Mouse (Mus musculus) MEL (cell line): ENCODE results near the gene Zfp146. TPM values are rescaled to one million over a fixed set of nuclear protein-coding genes. Genes with fewer than 3 reads are reported as not detected.
A peak's percentile ranks its signal among the peaks of the same experiment; 100 is the strongest.

Source experiments
- DNase-seq: peaks from one replicate; pipeline ENCODE4 v3.0.0; 2011; ENCODE audit warnings: low read depth, low spot score
- H3K27ac ChIP-seq: 2 replicates; pipeline ENCODE4 v1.5.1; 2012; ENCODE audit warnings: low read depth, mild to moderate bottlenecking, control low read depth, low read length, moderate library complexity; ENCODE audit not compliant: control insufficient read depth
- H3K27me3 ChIP-seq, 2 experiments: fragments of 150-350 bp in 1 of 2; sonication (generic) in 1 of 2; 2 replicates each; pipeline ENCODE4 v1.6.1; 2012; ENCODE audit warnings: low read length in 2 of 2, mild to moderate bottlenecking in 2 of 2, improper control_type of control experiment in 1 of 2, moderate library complexity in 1 of 2; ENCODE audit not compliant: insufficient read depth in 2 of 2, control insufficient read depth in 1 of 2
- H3K36me3 ChIP-seq, 2 experiments: 2 replicates each; pipeline ENCODE4 v1.6.1; 2012 to 2014; ENCODE audit warnings: low read length in 2 of 2, improper control_type of control experiment in 1 of 2, inconsistent platforms in 1 of 2, mild to moderate bottlenecking in 1 of 2; ENCODE audit not compliant: insufficient read depth in 2 of 2, control insufficient read depth in 1 of 2
- H3K4me1 ChIP-seq, 2 experiments: fragments of 150-350 bp in 1 of 2; sonication (generic) in 1 of 2; 2 replicates each; pipeline ENCODE4 v1.6.1; 2012; ENCODE audit warnings: low read length in 2 of 2, improper control_type of control experiment in 1 of 2, mild to moderate bottlenecking in 1 of 2; ENCODE audit not compliant: insufficient read depth in 2 of 2, control insufficient read depth in 1 of 2
- H3K4me3 ChIP-seq, 2 experiments: fragments of 150-350 bp in 1 of 2; sonication (generic) in 1 of 2; 2 replicates each; pipeline ENCODE4 v1.5.1; 2012; ENCODE audit warnings: low read depth in 2 of 2, low read length in 2 of 2, mild to moderate bottlenecking in 2 of 2, moderate library complexity in 2 of 2, control low read depth in 1 of 2, improper control_type of control experiment in 1 of 2; ENCODE audit not compliant: control insufficient read depth in 1 of 2, insufficient read depth in 1 of 2
- H3K79me2 ChIP-seq: 2 replicates; pipeline ENCODE4 v1.6.1; 2012; ENCODE audit warnings: mild to moderate bottlenecking, low read length, moderate library complexity; ENCODE audit not compliant: control insufficient read depth, poor library complexity, insufficient read depth
- H3K9ac ChIP-seq: 2 replicates; pipeline ENCODE4 v1.6.1; 2012; ENCODE audit warnings: low read depth, mild to moderate bottlenecking, control low read depth, low read length, moderate library complexity; ENCODE audit not compliant: control insufficient read depth, poor library complexity, severe bottlenecking
- H3K9me3 ChIP-seq: fragments of 150-350 bp; sonication (generic); replicated peaks from 2 replicates; pipeline ENCODE4 v1.6.1; 2012; ENCODE audit warnings: mild to moderate bottlenecking, low read length, improper control_type of control experiment, moderate library complexity; ENCODE audit not compliant: insufficient read depth
- BHLHE40 ChIP-seq: IDR thresholded peaks from 2 replicates; pipeline ENCODE4 v1.6.1; 2012; ENCODE audit warnings: low read depth, mild to moderate bottlenecking, inconsistent platforms, low read length, improper control_type of control experiment, borderline replicate concordance
- CTCF ChIP-seq, 3 experiments: IDR thresholded peaks in 2 of 3; conservative IDR thresholded peaks in 1 of 3; 2 replicates each; pipeline ENCODE4 v1.5.1; 2011 to 2012; ENCODE audit warnings: low read length in 3 of 3, low read depth in 2 of 3, mild to moderate bottlenecking in 2 of 3, improper control_type of control experiment in 1 of 3, inconsistent platforms in 1 of 3, mixed read lengths in 1 of 3, moderate library complexity in 1 of 3; ENCODE audit not compliant: control insufficient read depth in 1 of 3, insufficient read depth in 1 of 3, poor library complexity in 1 of 3, severe bottlenecking in 1 of 3
- E2F4 ChIP-seq: IDR thresholded peaks from 2 replicates; pipeline ENCODE4 v1.6.1; 2011; ENCODE audit warnings: low read depth, low read length, improper control_type of control experiment, borderline replicate concordance
- EP300 ChIP-seq, 2 experiments: IDR thresholded peaks; 2 replicates each; pipeline ENCODE4 v1.6.1; 2011; ENCODE audit warnings: improper control_type of control experiment in 2 of 2, low read length in 2 of 2, low read depth in 1 of 2, mild to moderate bottlenecking in 1 of 2
- ETS1 ChIP-seq: IDR thresholded peaks from 2 replicates; pipeline ENCODE4 v1.6.1; 2012; ENCODE audit warnings: low read depth, mild to moderate bottlenecking, inconsistent platforms, low read length, improper control_type of control experiment, moderate library complexity
- GABPA ChIP-seq: IDR thresholded peaks from 2 replicates; pipeline ENCODE4 v1.6.1; 2012; ENCODE audit warnings: low read depth, mild to moderate bottlenecking, inconsistent platforms, low read length, improper control_type of control experiment, moderate library complexity
- GATA1 ChIP-seq: IDR thresholded peaks from 2 replicates; pipeline ENCODE4 v1.6.1; 2011; ENCODE audit warnings: low read depth, low read length, improper control_type of control experiment
- HCFC1 ChIP-seq: IDR thresholded peaks from 2 replicates; pipeline ENCODE4 v1.6.1; 2012; ENCODE audit warnings: low read depth, mild to moderate bottlenecking, inconsistent platforms, low read length, improper control_type of control experiment, moderate library complexity
- MAFK ChIP-seq: IDR thresholded peaks from 2 replicates; pipeline ENCODE4 v1.6.1; 2011; ENCODE audit warnings: low read depth, mild to moderate bottlenecking, low read length, improper control_type of control experiment, borderline replicate concordance
- MAX ChIP-seq: IDR thresholded peaks from 2 replicates; pipeline ENCODE4 v1.6.1; 2011; ENCODE audit warnings: low read length, improper control_type of control experiment
- MAZ ChIP-seq: IDR thresholded peaks from 2 replicates; pipeline ENCODE4 v1.6.1; 2012; ENCODE audit warnings: low read depth, mild to moderate bottlenecking, inconsistent platforms, low read length, improper control_type of control experiment
- MEF2A ChIP-seq: IDR thresholded peaks from 2 replicates; pipeline ENCODE4 v1.6.1; 2014; ENCODE audit warnings: low read depth, mild to moderate bottlenecking, inconsistent platforms, low read length, improper control_type of control experiment; ENCODE audit not compliant: poor library complexity, insufficient replicate concordance, severe bottlenecking; ENCODE audit errors: extremely low read depth
- MXI1 ChIP-seq: IDR thresholded peaks from 2 replicates; pipeline ENCODE4 v1.6.1; 2011; ENCODE audit warnings: mild to moderate bottlenecking, low read depth, low read length, improper control_type of control experiment
- MYC ChIP-seq: IDR thresholded peaks from 2 replicates; pipeline ENCODE4 v1.6.1; 2011; ENCODE audit warnings: low read depth, mild to moderate bottlenecking, low read length, improper control_type of control experiment, moderate library complexity
- NELFE ChIP-seq: IDR thresholded peaks from 2 replicates; pipeline ENCODE4 v1.6.1; 2011; ENCODE audit warnings: low read depth, low read length, improper control_type of control experiment
- NRF1 ChIP-seq: IDR thresholded peaks from 2 replicates; pipeline ENCODE4 v1.6.1; 2014; ENCODE audit warnings: low read depth, mild to moderate bottlenecking, inconsistent platforms, low read length, improper control_type of control experiment, moderate library complexity; ENCODE audit not compliant: poor library complexity, insufficient read depth, severe bottlenecking
- POLR2A ChIP-seq, 2 experiments: IDR thresholded peaks; 2 replicates each; pipeline ENCODE4 v1.6.1; 2011 to 2012; ENCODE audit warnings: low read length in 2 of 2, mild to moderate bottlenecking in 2 of 2, control low read depth in 1 of 2, improper control_type of control experiment in 1 of 2, low read depth in 1 of 2, moderate library complexity in 1 of 2; ENCODE audit not compliant: control insufficient read depth in 1 of 2, insufficient read depth in 1 of 2, poor library complexity in 1 of 2
- POLR2AphosphoS2 ChIP-seq: IDR thresholded peaks from 2 replicates; pipeline ENCODE4 v1.6.1; 2011; ENCODE audit warnings: low read length, improper control_type of control experiment
- RAD21 ChIP-seq: IDR thresholded peaks from 2 replicates; pipeline ENCODE4 v1.6.1; 2011; ENCODE audit warnings: mild to moderate bottlenecking, low read depth, low read length, improper control_type of control experiment
- RCOR1 ChIP-seq: IDR thresholded peaks from 2 replicates; pipeline ENCODE4 v1.6.1; 2012; ENCODE audit warnings: low read depth, mild to moderate bottlenecking, inconsistent platforms, low read length, improper control_type of control experiment
- SIN3A ChIP-seq: IDR thresholded peaks from 2 replicates; pipeline ENCODE4 v1.6.1; 2012; ENCODE audit warnings: low read length, improper control_type of control experiment, inconsistent platforms
- SMC3 ChIP-seq: IDR thresholded peaks from 2 replicates; pipeline ENCODE4 v1.6.1; 2011; ENCODE audit warnings: low read depth, low read length, improper control_type of control experiment
- TAL1 ChIP-seq: IDR thresholded peaks from 2 replicates; pipeline ENCODE4 v1.6.1; 2012; ENCODE audit warnings: mild to moderate bottlenecking, inconsistent platforms, low read length, moderate library complexity, mixed read lengths
- TBP ChIP-seq: IDR thresholded peaks from 2 replicates; pipeline ENCODE4 v1.8.0; 2011; ENCODE audit warnings: low read depth, low read length, improper control_type of control experiment
- TCF12 ChIP-seq: IDR thresholded peaks from 2 replicates; pipeline ENCODE4 v1.6.1; 2014; ENCODE audit warnings: low read depth, mild to moderate bottlenecking, inconsistent platforms, low read length, improper control_type of control experiment, moderate library complexity
- USF1 ChIP-seq: IDR thresholded peaks from 2 replicates; pipeline ENCODE4 v1.6.1; 2014; ENCODE audit warnings: low read depth, mild to moderate bottlenecking, inconsistent platforms, low read length, improper control_type of control experiment, moderate library complexity
- ZNF384 ChIP-seq: IDR thresholded peaks from 2 replicates; pipeline ENCODE4 v1.6.1; 2012; ENCODE audit warnings: low read depth, mild to moderate bottlenecking, inconsistent platforms, low read length, improper control_type of control experiment
- polyA plus RNA-seq, 2 experiments: library from polyadenylated mRNA; stranded (reverse) in 1 of 2; unstranded in 1 of 2; fragments of >175 nt in 1 of 2; fragments of >200 nt in 1 of 2; gene quantifications; 2 replicates each; pipeline versions ENCODE4 v1.2.1 to v1.2.4; 2012; ENCODE audit warnings: low replicate concordance in 2 of 2, low read depth in 1 of 2; ENCODE audit not compliant: insufficient read length in 2 of 2, insufficient read depth in 1 of 2, missing spikeins in 1 of 2
- total RNA-seq: library from RNA; depleted of rRNA; stranded (reverse); fragments of 300-350 nt; gene quantifications from 2 replicates; pipeline ENCODE4 v1.2.3, GENCODE M21; 2012

Zfp146 gene
- total and polyA plus RNA-seq, 3 experiments = 35.5 to 38.9 TPM; not detected in 1

DNA sequence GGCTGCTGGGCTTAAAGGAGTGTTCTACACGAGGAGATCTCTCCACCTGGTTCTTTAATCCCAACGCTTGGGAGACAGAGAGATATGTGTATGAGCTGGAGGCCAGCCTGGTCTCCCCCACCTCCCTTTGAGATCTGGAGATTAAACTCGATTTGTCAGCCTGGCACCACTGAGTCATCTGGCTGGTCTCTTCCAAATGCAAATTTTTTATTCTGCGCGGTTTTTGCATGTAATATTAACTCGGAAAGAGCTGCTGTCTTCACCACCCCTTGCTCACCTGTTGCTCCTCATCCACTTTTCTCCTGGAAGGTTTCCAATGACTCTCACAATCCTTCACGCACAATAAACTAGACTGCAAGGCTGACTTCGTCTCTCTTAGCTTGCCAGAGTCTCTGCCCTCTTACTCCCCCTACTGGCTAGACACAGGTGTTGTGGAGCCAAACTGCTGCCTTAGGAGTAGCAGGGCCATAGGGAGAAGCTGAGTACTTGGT, 29.0 kb upstream of the Zfp146 start, which contains the start of gene Capns1:
Gene Capns1, minus strand, starts transcription at position 331 of the 491 bp plus-strand sequence.
- Histone ChIP-seq H3K79me2 (peaks cover 4% of the 10 kb centered on the region), H3K9ac (no peak within 1 kb of the TSS), H3K4me1 (peaks cover 0 to 12% of the 10 kb centered on the region in 2 experiments; a peak in 3 of 4 replicates), H3K9me3 (no peaks in the 10 kb centered on the region), H3K36me3 (peaks cover 0 to 10% of the 10 kb centered on the region in 2 experiments; a peak in 2 of 4 replicates), H3K4me3 (peak within 1 kb of the TSS; percentile 33 to 69), H3K27me3 (no peaks in the 10 kb centered on the region), H3K27ac (peak within 1 kb of the TSS; percentile 13; the same call in 1 of the 2 replicates)
- peak; percentile 64 for TF ChIP-seq SMC3
- no peak for TF ChIP-seq GABPA
- TF ChIP-seq MAX = 0 out of 2 replicates have a peak, but pooled peaks have one; percentile 44
- peak; percentile 5; the same call in 1 of the 2 replicates for TF ChIP-seq RCOR1
- TF ChIP-seq BHLHE40 = peak; percentile 26; the same call in 1 of the 2 replicates
- TF ChIP-seq MYC = peak; percentile 43; the same call in 1 of the 2 replicates
- peak; percentile 59; the same call in 1 of the 2 replicates for TF ChIP-seq MAZ
- TF ChIP-seq POLR2A (IDR thresholded peaks at IDR 0.05; ENCODE audit: control insufficient read depth in 1 of 2, insufficient read depth in 1 of 2, low read depth in 1 of 2, low read length in 2 of 2, poor library complexity in 1 of 2) = no peak
- no peak for TF ChIP-seq EP300 (IDR thresholded peaks at IDR 0.05; ENCODE audit: low read depth in 1 of 2, low read length in 2 of 2)
- peak; percentile 41; the same call in 1 of the 2 replicates for TF ChIP-seq SIN3A
- TF ChIP-seq RAD21 = peak; percentile 36
- no peak for TF ChIP-seq POLR2AphosphoS2
- peak; percentile 64 to 92 (median 82) for TF ChIP-seq CTCF (IDR thresholded peaks at IDR 0.05 in 2 of 3, conservative IDR thresholded peaks at IDR 0.05 in 1 of 3; ENCODE audit: control insufficient read depth in 1 of 3, insufficient read depth in 1 of 3, low read depth in 2 of 3, low read length in 3 of 3, poor library complexity in 1 of 3, severe bottlenecking in 1 of 3)
- TF ChIP-seq HCFC1 = 0 out of 2 replicates have a peak, but pooled peaks have one; percentile 26
- peak; percentile 57 for TF ChIP-seq ZNF384
- no peak for TF ChIP-seq ETS1
- peak; percentile 55; the same call in 1 of the 2 replicates for TF ChIP-seq GATA1
- TF ChIP-seq TBP = no peak
- TF ChIP-seq E2F4 = no peak
- no peak for TF ChIP-seq MAFK
- TF ChIP-seq TCF12 = no peak
- TF ChIP-seq NELFE = no peak
- TF ChIP-seq MEF2A = no peak
- TF ChIP-seq MXI1 = peak; percentile 35
- TF ChIP-seq USF1 = no peak
- no peak for TF ChIP-seq TAL1
- TF ChIP-seq NRF1 = no peak
- peak; percentile 92 for DNase-seq
